Mouse (Mus musculus): Measurements from ENCODE around the gene Hmgxb4.

The Hmgxb4 gene

GRCm38 (mm10) chr8:75016422-75016821, 23.3 kb downstream of the Hmgxb4 start:
- no peak for DNase-seq (ENCODE audit: extremely low read depth, insufficient read length, low spot score)

- peak; percentile 33 for DNase-seq (ENCODE audit: extremely low read depth, insufficient read length, low spot score)
Measured at GRCm38 (mm10) chr8:75018274-75018972, 25.3 kb downstream of the Hmgxb4 start.

DNA sequence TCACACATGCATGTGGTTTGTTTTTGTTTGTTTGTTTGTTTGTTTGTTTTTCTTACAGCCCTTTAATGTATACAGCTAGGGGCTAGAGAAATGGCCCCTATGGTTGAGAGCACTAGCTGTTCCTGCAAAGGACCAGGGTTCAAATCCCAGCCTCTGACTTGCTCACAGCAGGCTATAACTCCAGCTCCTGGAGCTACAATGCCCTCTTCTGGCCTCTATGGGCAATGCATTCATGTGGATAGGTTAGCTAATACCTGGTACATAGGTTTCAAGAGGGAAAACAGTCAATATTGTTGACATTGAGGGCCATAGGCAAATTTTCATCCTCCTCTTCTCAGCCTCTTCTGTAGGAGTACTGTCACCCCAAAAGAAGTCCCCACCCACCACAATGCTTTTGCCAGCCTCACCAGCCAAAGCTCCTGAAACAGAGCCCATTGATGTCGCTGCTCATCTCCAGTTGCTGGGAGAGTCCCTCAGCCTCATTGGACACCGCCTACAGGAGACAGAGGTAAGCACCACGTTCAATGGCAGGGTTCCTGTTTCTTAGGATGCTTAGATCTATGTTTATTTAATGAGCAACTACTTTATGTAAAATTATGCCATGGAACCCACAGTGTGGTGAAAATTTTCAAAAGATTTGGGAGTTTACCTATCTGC, 30.6 kb downstream of the Hmgxb4 start:
- DNase-seq (ENCODE audit: extremely low read depth, insufficient read length, low spot score) = no peak

DNA sequence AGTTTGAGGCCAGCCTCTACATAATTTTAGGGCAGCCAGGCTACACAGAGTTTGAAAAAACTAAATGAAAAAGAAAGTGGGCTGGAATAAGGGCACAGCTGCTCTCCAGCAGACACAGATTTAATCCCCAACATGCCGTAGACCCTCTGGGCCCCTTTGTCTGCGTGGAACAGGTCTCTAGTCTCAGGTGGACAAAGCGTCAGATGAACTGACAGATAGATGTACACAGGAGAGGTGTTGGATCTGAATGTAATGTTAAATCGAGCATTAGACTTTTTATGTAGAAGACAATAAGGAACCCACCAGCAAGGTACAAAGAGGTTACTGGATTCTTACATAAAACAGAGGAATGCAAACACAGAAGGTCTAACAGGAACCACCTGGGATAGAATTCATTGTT, 32.7 kb downstream of the Hmgxb4 start:
- no peak for DNase-seq (ENCODE audit: extremely low read depth, insufficient read length, low spot score)

DNA sequence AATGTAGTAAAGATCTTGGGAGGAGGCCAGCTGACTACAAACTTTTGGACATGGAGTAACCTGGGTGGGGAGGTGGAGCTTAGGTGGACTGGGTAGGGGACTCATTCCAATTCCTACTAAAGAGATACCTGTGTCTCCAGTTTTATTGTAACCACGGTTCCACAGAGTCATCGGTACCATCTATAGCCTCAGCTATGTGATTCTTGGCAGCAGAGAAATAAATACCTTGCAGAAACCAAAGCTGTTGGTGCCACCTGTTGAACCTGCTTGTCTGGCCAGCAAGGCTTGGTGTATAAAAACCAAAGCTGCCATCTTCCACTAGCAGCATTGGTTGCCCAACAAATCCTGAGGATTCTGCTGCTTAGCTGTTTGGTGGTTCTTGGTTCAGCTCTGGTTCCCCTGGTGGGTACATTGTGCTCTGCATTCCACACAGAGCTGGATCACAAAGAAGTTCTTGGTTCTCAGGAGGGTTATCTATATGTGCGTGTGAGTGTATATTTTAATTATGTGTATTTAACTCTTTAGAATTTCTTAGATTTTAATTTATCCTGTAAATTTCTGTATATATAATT, 37.4 kb downstream of the Hmgxb4 start:
- no peak for DNase-seq (ENCODE audit: extremely low read depth, insufficient read length, low spot score)

DNA sequence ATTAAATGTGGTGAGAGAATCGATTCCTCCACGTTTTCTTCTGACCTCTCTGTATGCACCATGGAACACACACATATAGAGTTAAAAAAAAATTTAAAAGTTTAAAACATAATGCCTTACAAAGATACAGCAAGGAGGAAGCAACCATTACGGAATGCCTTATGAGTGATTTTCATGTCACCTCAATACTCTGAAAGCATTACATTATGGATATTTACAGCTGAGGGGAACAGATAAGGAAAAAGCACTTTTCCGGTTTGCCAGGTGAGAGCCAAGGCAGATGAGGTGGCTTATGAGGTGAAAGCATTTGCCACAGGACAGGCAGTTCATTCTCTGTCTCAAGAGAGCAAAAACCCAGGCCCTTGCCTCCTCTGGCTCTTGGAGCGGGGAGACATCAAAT, 39.8 kb downstream of the Hmgxb4 start:
- no peak for DNase-seq (ENCODE audit: extremely low read depth, insufficient read length, low spot score)

GRCm38 (mm10) chr8:75033511-75034243, 40.5 kb downstream of the Hmgxb4 start, which contains the start of gene Tom1:
Gene Tom1, plus strand, starts transcription at chr8:75033705.
- DNase-seq (ENCODE audit: extremely low read depth, insufficient read length, low spot score) = peak; percentile 94

- no peak for DNase-seq (ENCODE audit: extremely low read depth, insufficient read length, low spot score)
Measured at GRCm38 (mm10) chr8:75034285-75034684, 41.1 kb downstream of the Hmgxb4 start.

DNA sequence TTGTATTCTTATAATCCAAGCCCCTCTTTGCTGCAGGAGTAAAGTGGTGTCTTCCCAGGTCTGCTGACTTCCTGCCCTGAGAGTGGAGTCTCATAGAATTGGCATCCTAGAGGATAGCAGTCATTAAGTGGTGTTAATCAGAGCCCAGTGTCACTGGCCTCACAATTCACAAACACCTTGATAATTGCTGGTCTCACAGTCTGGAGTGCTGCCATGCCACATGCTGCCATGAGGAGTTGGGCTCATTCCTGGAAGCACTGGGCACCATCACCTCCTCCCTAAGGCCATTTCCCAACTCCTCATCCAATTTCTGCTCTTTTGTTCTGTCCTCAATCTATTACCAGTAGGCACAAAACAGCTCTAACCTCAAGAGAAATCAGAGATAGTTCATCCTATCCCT, 42.5 kb downstream of the Hmgxb4 start:
- DNase-seq (ENCODE audit: extremely low read depth, insufficient read length, low spot score) = no peak

GRCm38 (mm10) chr8:75038497-75038896, 45.3 kb downstream of the Hmgxb4 start:
- no peak for DNase-seq (ENCODE audit: extremely low read depth, insufficient read length, low spot score)

DNA sequence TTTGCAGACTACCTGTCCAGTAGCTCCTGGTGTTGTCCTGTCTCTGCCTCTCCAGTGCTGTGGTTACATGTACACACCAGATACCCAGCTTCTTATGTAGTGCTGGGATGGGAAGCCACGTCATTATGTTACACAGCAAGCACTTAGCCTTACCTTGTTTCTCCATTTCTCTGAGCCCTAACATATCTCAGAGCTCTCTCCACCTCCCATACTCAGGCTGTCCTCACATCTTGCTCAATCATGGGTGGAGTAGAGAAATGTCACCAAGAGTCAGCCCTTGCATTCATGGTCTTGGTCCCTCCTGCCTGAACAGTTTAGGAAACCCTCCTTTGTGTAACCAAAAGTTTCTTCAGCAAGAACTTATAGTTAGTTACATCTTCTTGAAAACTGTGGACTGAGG, 46.6 kb downstream of the Hmgxb4 start:
- DNase-seq (ENCODE audit: extremely low read depth, insufficient read length, low spot score) = no peak

DNA sequence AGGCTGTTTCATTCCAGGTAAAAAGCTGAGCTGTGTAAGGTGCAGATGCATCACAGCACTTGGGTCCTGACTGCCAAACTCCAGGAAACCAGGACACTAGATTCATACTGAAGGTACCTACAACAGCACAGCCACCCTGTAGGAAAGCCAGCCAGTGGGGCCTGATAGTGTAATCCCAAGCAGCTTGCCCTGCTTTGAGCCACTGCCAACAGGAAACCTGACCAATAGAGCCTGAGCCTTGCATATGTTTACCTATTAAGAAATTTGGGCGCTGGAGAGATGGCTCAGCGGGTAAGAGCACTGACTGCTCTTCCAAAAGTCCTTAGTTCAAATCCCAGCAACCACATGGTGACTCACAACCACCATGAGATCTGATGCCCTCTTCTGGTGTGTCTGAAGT, 49.0 kb downstream of the Hmgxb4 start:
- DNase-seq (ENCODE audit: extremely low read depth, insufficient read length, low spot score) = no peak

GRCm38 (mm10) chr8:75042974-75043373, 49.8 kb downstream of the Hmgxb4 start:
- no peak for DNase-seq (ENCODE audit: extremely low read depth, insufficient read length, low spot score)

DNA sequence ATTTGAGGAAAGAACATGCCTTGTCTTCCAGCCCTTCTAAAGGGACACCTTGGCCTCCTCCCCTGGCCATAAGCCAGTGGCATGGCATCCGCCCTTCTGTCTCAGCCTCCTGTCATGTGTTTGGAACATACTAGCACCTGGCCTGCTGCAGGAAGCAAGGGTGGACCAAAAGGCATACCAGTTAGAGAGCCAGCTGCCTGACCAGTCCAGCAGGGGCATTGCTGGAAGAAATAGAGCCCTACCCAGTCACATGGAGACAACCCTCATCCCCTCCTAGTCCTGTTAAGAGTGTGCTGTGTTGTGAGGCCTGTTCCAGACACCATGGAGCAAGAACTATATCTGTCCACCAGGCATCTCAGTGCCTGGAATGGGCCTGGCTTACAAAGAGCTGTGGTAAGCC, 53.1 kb downstream of the Hmgxb4 start:
- no peak for DNase-seq (ENCODE audit: extremely low read depth, insufficient read length, low spot score)

DNA sequence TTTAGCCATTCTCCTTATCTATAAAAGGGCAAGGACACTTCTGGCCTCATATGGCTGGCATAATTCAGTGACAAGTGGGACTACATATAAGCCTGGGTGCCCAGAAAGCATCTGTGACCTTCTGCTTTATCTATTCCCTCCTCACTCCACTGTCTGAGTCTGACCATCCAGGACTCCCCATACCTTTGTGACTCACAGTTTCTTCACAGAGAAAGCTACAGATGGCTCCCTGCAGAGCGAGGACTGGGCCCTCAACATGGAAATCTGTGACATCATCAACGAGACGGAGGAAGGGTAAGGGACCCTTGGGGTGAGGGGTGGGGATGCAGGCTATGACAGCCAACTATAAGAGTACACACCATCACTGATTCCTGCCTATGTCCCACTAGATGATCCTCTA, 54.6 kb downstream of the Hmgxb4 start:
- DNase-seq (ENCODE audit: extremely low read depth, insufficient read length, low spot score) = no peak

DNA sequence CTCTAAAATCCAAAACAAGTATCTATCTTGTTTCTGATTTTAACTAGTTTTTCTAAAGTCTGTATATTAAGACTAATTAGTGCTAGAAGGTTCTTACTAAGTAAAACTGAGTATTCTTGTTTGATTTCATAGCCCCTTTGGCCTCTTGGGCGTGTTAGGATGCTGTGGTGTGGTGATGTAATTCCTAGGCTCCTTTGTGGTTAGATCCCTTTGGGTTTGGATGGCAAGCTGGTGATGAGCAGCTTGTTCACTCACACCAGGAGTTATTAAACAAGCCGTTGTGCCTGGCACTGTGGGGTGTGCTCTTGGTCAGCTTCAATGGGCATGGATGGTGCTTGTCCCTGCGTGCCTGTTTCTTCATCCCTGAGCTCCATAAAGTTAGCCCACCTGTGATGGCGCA, 60.2 kb downstream of the Hmgxb4 start:
- peak; percentile 41 for DNase-seq (ENCODE audit: extremely low read depth, insufficient read length, low spot score)

- no peak for DNase-seq (ENCODE audit: extremely low read depth, insufficient read length, low spot score)
Measured at GRCm38 (mm10) chr8:75055673-75056072, 62.5 kb downstream of the Hmgxb4 start.

- DNase-seq (ENCODE audit: extremely low read depth, insufficient read length, low spot score) = no peak
Measured at GRCm38 (mm10) chr8:75060022-75060421, 66.9 kb downstream of the Hmgxb4 start.

DNA sequence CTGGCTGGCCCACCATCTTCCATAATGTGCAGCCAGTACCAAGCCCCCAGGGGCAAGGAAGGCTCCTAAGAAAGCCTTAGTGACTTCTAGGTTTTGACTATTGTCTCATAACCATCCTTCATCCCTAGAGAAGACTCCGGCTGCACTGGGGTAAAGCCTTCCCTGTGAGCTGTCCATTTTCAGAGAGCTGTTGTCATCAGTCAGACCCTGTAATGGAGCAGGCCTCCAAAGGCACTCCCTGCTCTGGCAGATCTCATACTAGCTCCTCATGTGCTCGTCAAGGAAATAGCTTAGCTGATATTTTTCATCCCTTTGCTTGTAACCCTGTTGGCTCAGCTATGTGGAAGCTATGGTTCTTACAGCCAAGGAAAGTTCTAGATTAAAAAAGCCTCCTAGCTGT, 67.7 kb downstream of the Hmgxb4 start:
- no peak for DNase-seq (ENCODE audit: extremely low read depth, insufficient read length, low spot score)

GRCm38 (mm10) chr8:75063290-75063689, 70.1 kb downstream of the Hmgxb4 start:
- DNase-seq (ENCODE audit: extremely low read depth, insufficient read length, low spot score) = no peak

- DNase-seq (ENCODE audit: extremely low read depth, insufficient read length, low spot score) = no peak
Measured at GRCm38 (mm10) chr8:75064790-75065189, 71.6 kb downstream of the Hmgxb4 start.
